Mouse (Mus musculus) adrenal gland, postnatal 10 days (tissue): Measurements from ENCODE around the gene Arrb1. TPM values are rescaled to one million over a fixed set of nuclear protein-coding genes. Genes with fewer than 3 reads are reported as not detected.

Experiments
- DNase-seq: peaks from one replicate; pipeline ENCODE4 v3.0.0; 2021; ENCODE audit warnings: mixed read lengths
- microRNA-seq: library from miRNA; unstranded; fragments of <30 nt; microRNA quantifications from one replicate; pipeline ENCODE4 v1.2.0, GENCODE M21; 2021
- total RNA-seq, 2 experiments: library from RNA; stranded (reverse); gene quantifications; 2 replicates each; pipeline ENCODE4 v1.2.3; 2021

The Arrb1 gene
- total RNA-seq, 2 experiments from 2014 or later: 46.2 to 56.8 TPM

DNA sequence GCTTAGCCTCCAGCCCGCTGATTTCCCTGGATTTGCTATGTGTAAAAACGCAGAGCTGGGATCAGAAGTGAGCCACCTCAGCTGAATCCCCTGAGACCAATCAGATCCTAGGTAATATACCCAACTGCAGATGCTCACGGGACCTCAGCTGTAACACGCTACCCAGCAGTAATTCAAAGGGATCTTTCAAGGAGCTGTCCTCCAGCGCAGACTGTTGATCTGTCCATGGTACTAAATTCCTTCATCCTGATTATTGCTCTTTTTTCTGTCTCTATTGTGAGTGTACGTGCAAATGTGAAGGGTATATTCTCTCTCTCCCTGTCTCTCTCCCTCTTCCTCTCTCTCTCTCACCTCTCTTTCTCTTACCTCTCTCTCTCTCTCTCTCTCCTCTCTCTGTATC, 97.0 kb downstream of the Arrb1 start:
- DNase-seq: no peak

- peak; percentile 76 for DNase-seq
Measured at GRCm38 (mm10) chr7:99633966-99634665, 98.8 kb downstream of the Arrb1 start.

GRCm38 (mm10) chr7:99641245-99641644, 106.0 kb downstream of the Arrb1 start:
- DNase-seq: peak; percentile 69

DNA sequence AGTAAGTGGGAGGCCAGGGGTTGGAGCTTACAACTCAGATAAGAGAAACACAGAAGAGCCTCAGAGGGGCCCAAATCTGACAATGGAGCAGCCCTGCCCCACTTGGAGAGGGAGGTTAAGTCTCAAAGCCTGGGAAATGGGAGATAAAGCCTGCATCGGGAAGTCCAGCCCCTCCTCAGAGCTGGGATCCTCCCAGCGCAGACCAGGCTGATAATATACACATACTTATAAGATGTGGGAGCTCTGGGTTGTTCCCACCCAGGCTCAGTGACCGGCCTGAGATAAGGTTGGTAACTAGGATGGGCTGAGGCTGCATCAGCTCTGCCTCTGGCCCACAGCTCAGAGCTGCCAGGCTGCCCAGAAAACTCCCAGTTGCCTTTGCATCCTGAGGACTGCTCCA, 106.8 kb downstream of the Arrb1 start:
- no peak for DNase-seq

- DNase-seq: no peak
Measured at GRCm38 (mm10) chr7:99644701-99645100, 109.4 kb downstream of the Arrb1 start.

GRCm38 (mm10) chr7:99648623-99649022, 113.4 kb downstream of the Arrb1 start:
- DNase-seq: peak; percentile 88

DNA sequence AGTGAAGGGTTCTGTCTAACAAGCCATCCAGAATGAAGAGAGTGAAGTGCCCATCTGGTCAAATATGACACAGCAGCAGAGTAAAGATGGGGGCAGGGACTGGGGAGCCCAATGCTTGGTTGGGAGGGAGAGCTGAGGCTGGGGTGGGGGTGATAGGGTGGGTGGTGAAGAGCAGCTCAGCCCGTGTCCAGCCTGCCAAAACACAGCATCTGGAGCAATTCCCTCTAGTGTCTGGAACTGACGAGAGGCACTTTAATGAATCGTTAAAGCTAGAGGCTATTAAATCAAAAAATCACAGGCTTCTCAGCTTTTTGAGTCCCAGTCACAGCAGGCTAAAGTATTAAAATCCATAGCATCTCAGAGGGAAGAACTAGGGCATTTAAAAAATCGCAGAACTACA, 114.3 kb downstream of the Arrb1 start:
- no peak for DNase-seq

GRCm38 (mm10) chr7:99654244-99654643, 119.0 kb downstream of the Arrb1 start:
- peak; percentile 57 for DNase-seq

Small RNA genes lying within 50 kb of the gene (microRNA-seq; reads per million reads assigned to microRNA genes)
- 143 reads per million, percentile 50 among the genes with 10 or more reads in this experiment for gene Mir326

Other genes with a start within 250 kb of the Arrb1 start
- gene Serpinh1, start 182.2 kb upstream of the Arrb1 start, total RNA-seq: 100 to 1,000 TPM; 331 to 363 TPM
- 10 to 100 TPM; 11.5 to 16.6 TPM for gene Gdpd5, start 154.1 kb upstream of the Arrb1 start, total RNA-seq
- 1 to 10 TPM in 1 of 2 experiments, under 1 TPM in 1; 0.99 to 1.2 TPM for gene Klhl35, start 69.5 kb upstream of the Arrb1 start, total RNA-seq
- 100 to 1,000 TPM; 554 to 575 TPM for gene Rps3, start 51.7 kb upstream of the Arrb1 start, total RNA-seq
- 10 to 100 TPM; 13.9 to 14.6 TPM for gene Tpbgl, start 91.6 kb downstream of the Arrb1 start, total RNA-seq
- gene Slco2b1, start 175.9 kb downstream of the Arrb1 start, total RNA-seq: 10 to 100 TPM; 17.5 to 17.6 TPM
- gene Olfr520, start 194.8 kb downstream of the Arrb1 start, total RNA-seq: not detected
- gene Olfr521, start 228.0 kb downstream of the Arrb1 start, total RNA-seq: not detected